Mouse (Mus musculus) layer of hippocampus, postnatal 14 days (tissue): ENCODE measurements at regions not wholly inside any gene's neighbourhood (a gene's known extent, or its start where the extent isn't known, plus 50 kb on each side); places are given as distances from the start of the nearest gene placed in this dataset.

ENCODE experiments used
- DNase-seq, 2 experiments: peaks; one replicate each; pipeline ENCODE4 v3.0.0; 2021 to 2022; ENCODE audit warnings: low spot score in 2 of 2, mixed read lengths in 1 of 2

DNA sequence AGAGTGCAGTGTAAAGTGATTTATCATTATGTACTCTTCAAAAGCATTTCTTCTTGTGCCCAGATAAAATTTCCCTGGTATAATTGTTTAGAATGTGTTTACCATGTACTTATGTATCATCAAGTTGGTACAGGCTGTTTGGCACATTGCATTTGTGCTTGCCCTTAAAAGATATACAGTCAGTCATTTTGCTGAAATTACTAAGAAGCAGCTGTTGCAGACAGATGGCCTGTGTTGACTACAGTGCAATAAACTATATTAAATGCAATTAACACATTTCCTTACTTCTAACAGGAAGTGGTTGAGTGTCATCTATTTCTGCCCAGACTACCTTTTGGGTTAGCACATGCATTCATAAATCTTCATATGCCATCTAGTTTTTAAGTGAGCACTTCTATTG is 954.9 kb upstream of the 4931408C20Rik start:
- peak in 1 of 2 experiments; percentile 15 for DNase-seq

DNA sequence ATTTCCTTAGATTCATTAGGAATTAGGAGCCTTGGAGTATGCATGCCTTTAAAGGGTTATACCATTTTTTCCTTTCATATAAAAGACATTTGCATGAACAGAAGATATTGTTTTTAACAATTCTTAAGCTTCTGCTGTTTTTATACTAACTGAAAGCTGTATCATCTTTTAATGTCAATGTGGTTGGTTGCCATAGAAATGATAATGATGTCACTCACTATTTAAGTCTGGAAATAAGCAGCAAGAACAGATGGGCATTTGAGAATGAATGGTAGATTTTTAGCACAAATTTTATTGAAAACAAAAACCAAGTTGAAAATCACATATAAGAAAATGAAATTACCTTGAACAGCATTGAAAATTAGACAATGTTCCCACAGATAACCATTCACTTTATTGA is 941.8 kb upstream of the 4931408C20Rik start:
- peak in 1 of 2 experiments; percentile 52 for DNase-seq

DNA sequence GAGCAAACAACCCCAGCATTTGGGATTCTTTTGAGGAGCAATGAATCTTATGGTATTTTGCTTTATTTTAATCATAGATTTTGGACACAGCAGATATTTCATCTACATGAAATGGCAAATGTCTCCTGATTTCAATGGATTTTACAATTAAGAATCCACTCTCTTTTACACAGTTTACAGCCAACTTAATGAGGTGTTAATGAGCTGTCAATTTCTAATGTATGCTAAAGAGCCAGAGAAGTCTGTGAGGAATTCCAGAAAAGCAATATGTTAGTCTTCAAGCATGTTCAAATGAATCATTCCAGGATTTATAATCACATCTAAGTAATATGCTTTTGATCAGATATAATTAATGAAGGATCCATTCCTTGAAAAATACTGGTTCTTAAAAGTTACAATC is 929.0 kb upstream of the 4931408C20Rik start:
- no peak for DNase-seq

DNA sequence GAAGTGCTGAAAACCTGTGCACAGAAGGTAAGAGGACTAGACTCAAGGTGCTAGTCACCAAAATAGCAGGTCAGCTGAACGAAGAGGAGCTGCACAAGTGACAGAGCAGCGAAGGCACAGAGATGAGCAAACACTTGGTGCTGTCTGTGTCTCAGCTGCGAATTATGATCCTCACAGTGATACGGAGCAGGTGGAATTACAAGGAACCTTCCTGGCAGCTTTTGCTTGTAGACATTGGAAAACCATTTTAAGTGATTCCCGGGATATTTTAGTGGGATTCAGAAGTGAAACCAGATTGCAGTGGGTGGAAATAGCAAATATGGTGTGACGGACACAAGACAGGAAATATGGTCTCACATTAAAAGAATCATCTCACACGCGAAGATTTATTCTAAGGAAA is 921.3 kb upstream of the 4931408C20Rik start:
- peak; percentile 7 to 16 for DNase-seq

DNA sequence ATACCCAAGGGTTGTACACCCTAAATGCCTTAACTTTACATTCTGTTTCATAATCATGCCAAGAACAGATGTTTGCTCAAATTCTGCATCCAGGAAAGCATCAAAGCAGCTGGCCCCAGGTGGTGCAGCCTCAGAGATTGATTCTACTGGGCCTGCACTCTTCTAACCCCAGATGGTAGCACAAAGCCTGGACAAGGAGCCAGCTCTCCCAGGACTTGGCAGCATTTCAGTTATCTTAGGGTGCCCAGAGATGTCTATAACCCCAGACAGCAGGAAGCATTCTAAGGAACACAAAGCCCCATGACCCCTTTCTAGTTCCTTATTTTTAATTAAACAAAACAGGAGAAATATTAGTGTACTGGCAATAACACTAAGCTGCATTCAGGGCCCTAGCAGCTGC is 891.5 kb upstream of the 4931408C20Rik start:
- DNase-seq, result no peak

DNA sequence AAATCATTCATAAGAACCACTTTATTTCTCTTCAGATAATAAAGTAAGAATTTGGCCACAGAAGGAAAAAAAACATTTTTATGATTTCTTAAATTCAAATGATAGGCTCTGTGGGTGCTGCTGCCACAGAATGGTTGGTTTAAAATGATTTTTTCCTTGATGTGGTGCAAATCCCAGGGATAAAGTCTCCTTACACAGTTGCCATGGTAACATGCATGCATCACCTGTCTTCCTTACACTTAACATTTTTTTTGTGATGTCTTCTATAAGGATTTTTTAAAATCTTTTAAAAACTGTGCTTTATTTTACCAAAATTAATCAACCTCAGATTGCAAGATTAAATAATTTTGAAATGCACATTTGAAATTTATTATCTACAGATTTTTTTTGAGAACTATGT is 872.2 kb upstream of the 4931408C20Rik start:
- DNase-seq, result no peak

DNA sequence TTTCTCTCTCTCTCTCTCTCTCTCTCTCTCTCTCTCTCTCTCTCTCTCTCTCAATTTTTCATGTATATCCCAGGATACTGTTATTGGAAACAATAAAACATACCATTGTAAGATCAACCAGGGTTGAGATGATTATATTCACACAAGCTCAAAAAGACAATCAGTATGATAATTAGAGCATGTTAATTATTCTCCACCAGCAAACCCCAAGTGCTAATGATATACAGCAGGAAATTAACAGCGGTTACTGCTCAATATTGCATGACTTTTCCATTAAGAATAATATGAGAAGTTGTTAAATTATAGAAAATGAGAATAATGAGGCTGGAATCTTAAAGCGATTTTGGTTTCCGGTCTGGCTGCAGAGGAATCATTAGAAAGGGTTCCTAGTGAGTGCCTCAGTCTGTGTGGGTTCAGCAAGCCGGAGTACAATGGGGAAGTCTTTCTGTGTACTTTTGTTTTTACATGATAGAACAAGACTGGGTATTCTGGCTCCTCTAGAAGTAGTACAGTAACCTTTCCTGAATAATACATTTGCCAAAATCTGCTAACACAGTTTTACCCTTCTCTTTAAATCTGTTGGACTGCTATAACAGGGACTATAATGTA is 823.6 kb upstream of the 4931408C20Rik start:
- DNase-seq, result no peak

DNA sequence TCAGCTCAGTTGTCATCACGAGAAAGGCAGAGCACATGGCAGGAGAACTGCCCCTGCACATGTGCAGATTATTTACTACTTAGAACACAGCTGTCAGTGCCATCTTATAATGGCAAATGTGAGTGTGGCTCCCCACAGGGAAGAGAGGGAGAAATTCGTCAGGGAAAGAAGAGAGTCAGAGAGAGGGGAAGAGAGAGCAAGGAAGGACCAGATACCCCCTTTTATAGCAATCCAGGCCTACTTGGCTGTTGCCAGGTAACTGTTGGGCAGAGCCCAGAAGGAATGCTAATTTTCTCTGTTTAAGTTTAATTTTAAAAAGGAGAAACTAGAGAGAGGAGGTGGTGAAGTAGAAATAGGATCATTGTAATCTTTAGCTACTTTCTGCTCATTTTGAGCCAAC is 816.5 kb upstream of the 4931408C20Rik start:
- no peak for DNase-seq

DNA sequence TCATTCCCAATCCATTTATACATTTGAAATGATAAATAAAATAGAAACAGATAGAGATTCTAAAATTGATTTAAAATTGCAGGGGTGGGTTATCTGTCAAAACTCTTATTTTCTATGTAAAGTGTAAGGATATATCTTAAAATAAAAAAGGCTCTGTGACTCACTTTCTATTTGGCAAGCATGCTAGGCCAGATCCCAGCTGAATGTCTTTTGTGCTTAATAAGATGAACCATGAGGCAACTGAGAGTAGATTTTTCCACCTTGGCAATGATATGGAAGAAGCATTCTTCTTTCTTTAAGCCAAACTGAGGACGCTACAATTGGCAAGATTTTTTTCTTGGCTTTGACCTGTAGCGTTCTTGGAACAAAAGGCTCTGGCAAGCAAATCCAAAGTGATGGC is 791.7 kb upstream of the 4931408C20Rik start:
- DNase-seq, result no peak

DNA sequence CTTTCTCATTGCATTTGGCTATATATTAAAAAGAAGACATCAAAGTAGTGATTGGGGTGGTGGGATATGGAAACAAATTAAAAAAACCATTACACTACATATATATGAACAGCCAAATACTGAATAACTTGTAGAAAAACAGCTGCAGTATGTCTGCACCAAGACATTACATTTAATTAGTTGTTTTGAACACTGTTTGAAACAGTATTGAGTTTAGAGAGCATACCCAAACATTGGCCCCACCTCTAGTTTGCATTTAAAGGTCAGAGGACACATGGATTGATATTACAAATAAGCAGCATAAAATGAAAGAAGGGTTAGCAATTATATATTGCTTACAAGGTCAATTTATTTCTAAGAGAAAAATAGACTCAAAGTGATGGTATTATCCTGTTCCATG is 758.8 kb upstream of the 4931408C20Rik start:
- no peak for DNase-seq
